Mouse (Mus musculus) neutrophil, adult 5-6 weeks (primary cell): ENCODE measurements around the gene Aplf. TPM values are rescaled to one million over a fixed set of nuclear protein-coding genes. Genes with fewer than 3 reads are reported as not detected.

Experiments used
- total RNA-seq: library from RNA; stranded (forward); fragments of 200-1000 nt; gene quantifications from 2 replicates; pipeline ENCODE4 v1.2.3, GENCODE M21; 2017

The Aplf gene
- total RNA-seq, 1 experiment from 2014 or later, result 10.0 TPM

Other genes starting within 250 kb of the Aplf start
- gene Bmp10, start 243.2 kb downstream of the Aplf start, total RNA-seq, result not detected in 2 replicates
- gene Arhgap25, start 138.9 kb downstream of the Aplf start, total RNA-seq, result 358 and 369 TPM in 2 replicates
- 0.61 and 2.6 TPM in 2 replicates for gene Prokr1, start 81.5 kb downstream of the Aplf start, total RNA-seq
- not detected in 2 replicates for gene Efcc1, start 58.7 kb upstream of the Aplf start, total RNA-seq
- 13.3 and 13.5 TPM in 2 replicates for gene Gp9, start 105.9 kb upstream of the Aplf start, total RNA-seq
- 29.3 and 47.0 TPM in 2 replicates for gene Rab43, start 140.0 kb upstream of the Aplf start, total RNA-seq
- 17.8 and 23.3 TPM in 2 replicates for gene Gm45140, start 163.6 kb upstream of the Aplf start, total RNA-seq
- gene Isy1, start 166.6 kb upstream of the Aplf start, total RNA-seq, result 26.0 and 48.2 TPM in 2 replicates
- gene Cnbp, start 178.9 kb upstream of the Aplf start, total RNA-seq, result 523 and 558 TPM in 2 replicates
- gene Copg1, start 215.6 kb upstream of the Aplf start, total RNA-seq, result 67.4 and 77.5 TPM in 2 replicates
- gene Hmces, start 241.7 kb upstream of the Aplf start, total RNA-seq, result 41.1 and 63.9 TPM in 2 replicates